Mouse (Mus musculus) T-helper 2 cell (primary cell): ENCODE data around the gene Akr1c6.
"Not testable (repeated sequence)": the region's sequence is repeated elsewhere in the genome, so short reads cannot be mapped to it uniquely, and the experiment has no call there.

Experiments used
- in situ Hi-C: fragments of 300-600 bp; cut with MboI, MseI; formaldehyde crosslinking; loops from one replicate; pipeline ENCODE4 v1.15.1; 2025; ENCODE audit warnings: high pct_unique_total_duplicates

Gene Akr1c6

GRCm38 (mm10) chr13:4434006-4434405, at the start of gene Akr1c6:
TSS of gene Akr1c6 (plus strand) at chr13:4434306.
- in situ Hi-C loops, result no loop called here

- in situ Hi-C loops, result no loop called here
Measured at GRCm38 (mm10) chr13:4384918-4385317, 49.2 kb upstream of the Akr1c6 start.

GRCm38 (mm10) chr13:4385541-4385940, 48.6 kb upstream of the Akr1c6 start:
- in situ Hi-C loops, result no loop called here

- in situ Hi-C loops, result no loop called here
Measured at GRCm38 (mm10) chr13:4388762-4389446, 45.2 kb upstream of the Akr1c6 start.

GRCm38 (mm10) chr13:4400360-4400759, 33.7 kb upstream of the Akr1c6 start:
- in situ Hi-C loops, result not testable (repeated sequence)

- in situ Hi-C loops, result no loop called here
Measured at GRCm38 (mm10) chr13:4400831-4401230, 33.3 kb upstream of the Akr1c6 start.

- in situ Hi-C loops, result no loop called here
Measured at GRCm38 (mm10) chr13:4402221-4402620, 31.9 kb upstream of the Akr1c6 start.

- in situ Hi-C loops, result no loop called here
Measured at GRCm38 (mm10) chr13:4404726-4405125, 29.4 kb upstream of the Akr1c6 start.

GRCm38 (mm10) chr13:4406771-4407170, 27.3 kb upstream of the Akr1c6 start:
- in situ Hi-C loops, result no loop called here

GRCm38 (mm10) chr13:4428558-4428957, 5.5 kb upstream of the Akr1c6 start:
- in situ Hi-C loops, result no loop called here

- in situ Hi-C loops, result no loop called here
Measured at GRCm38 (mm10) chr13:4429034-4429433, 5.1 kb upstream of the Akr1c6 start.

- in situ Hi-C loops, result no loop called here
Measured at GRCm38 (mm10) chr13:4431129-4431528, 3.0 kb upstream of the Akr1c6 start.

- in situ Hi-C loops, result no loop called here
Measured at GRCm38 (mm10) chr13:4465641-4466040, 31.5 kb downstream of the Akr1c6 start.

GRCm38 (mm10) chr13:4467896-4468295, 33.8 kb downstream of the Akr1c6 start:
- in situ Hi-C loops, result no loop called here
